Mouse (Mus musculus) hindbrain, embryonic 13.5 days (tissue): ENCODE results near the gene Rec114. TPM values are rescaled to one million over a fixed set of nuclear protein-coding genes. Genes with fewer than 3 reads are reported as not detected.

Experiments used
- ATAC-seq: fragments of 200-750 bp; cut with Nextera tagmentation; 2 replicates; pipeline ENCODE4 v1.8.0; 2017; ENCODE audit warnings: moderate TSS enrichment; ENCODE audit not compliant: low FRiP score
- H3K27ac ChIP-seq: fragments of 300-500 bp; sonication (generic); 2 replicates; pipeline ENCODE4 v1.5.1; 2015; ENCODE audit warnings: inconsistent platforms, mild to moderate bottlenecking, moderate library complexity
- H3K27me3 ChIP-seq: fragments of 300-500 bp; sonication (generic); 2 replicates; pipeline ENCODE4 v1.6.1; 2015; ENCODE audit warnings: mild to moderate bottlenecking, inconsistent platforms
- H3K36me3 ChIP-seq: fragments of 300-500 bp; sonication (generic); 2 replicates; pipeline ENCODE4 v1.6.1; 2015; ENCODE audit warnings: mild to moderate bottlenecking, inconsistent platforms
- H3K4me1 ChIP-seq: fragments of 300-500 bp; sonication (generic); replicated peaks from 2 replicates; pipeline ENCODE4 v1.6.1; 2015; ENCODE audit warnings: inconsistent platforms
- H3K4me2 ChIP-seq: fragments of 300-500 bp; sonication (generic); 2 replicates; pipeline ENCODE4 v1.6.1; 2015; ENCODE audit warnings: inconsistent platforms, mild to moderate bottlenecking, moderate library complexity
- H3K4me3 ChIP-seq: fragments of 300-500 bp; sonication (generic); 2 replicates; pipeline ENCODE4 v1.5.1; 2015; ENCODE audit warnings: mild to moderate bottlenecking, inconsistent platforms
- H3K9ac ChIP-seq: fragments of 300-500 bp; sonication (generic); 2 replicates; pipeline ENCODE4 v1.6.1; 2015; ENCODE audit warnings: mild to moderate bottlenecking, inconsistent platforms
- H3K9me3 ChIP-seq: fragments of 300-500 bp; sonication (generic); 2 replicates; pipeline ENCODE4 v1.6.1; 2016; ENCODE audit warnings: inconsistent platforms
- WGBS: fragments of 180-500 bp; shearing (Covaris S2); methylation state at CpG from one replicate; pipeline ENCODE4 v1.1.7; 2015; 5-methylcytosine and 5-hydroxymethylcytosine counted together
- polyA plus RNA-seq: library from polyadenylated mRNA; unstranded; fragments of >200 nt; fragmentation: Nextera tagmentation; extraction: Ambion mirVana; gene quantifications from 2 replicates; pipeline ENCODE4 v1.2.1, GENCODE M21; 2015

The Rec114 gene
- 1.3 and 1.5 TPM in 2 replicates for polyA plus RNA-seq

GRCm38 (mm10) chr9:58743702-58744248 is at the start of gene Rec114:
Gene Rec114, minus strand, starts transcription at chr9:58743964.
- H3K4me3 ChIP-seq, result no peak within 1 kb of the TSS
- no peak within 1 kb of the TSS for H3K27ac ChIP-seq
- no peaks in the 10 kb centered on the region for H3K27me3 ChIP-seq
- 85% methylated on average over 3 of the region's 3 CpGs for WGBS
- ATAC-seq, result no peak
- H3K36me3 ChIP-seq, result no peaks in the 10 kb centered on the region
- H3K4me2 ChIP-seq, result no peak within 1 kb of the TSS
- H3K4me1 ChIP-seq, result peaks cover 12% of the 10 kb centered on the region
- no peaks in the 10 kb centered on the region for H3K9me3 ChIP-seq
- no peak within 1 kb of the TSS for H3K9ac ChIP-seq

GRCm38 (mm10) chr9:58789476-58789875 is 45.7 kb upstream of the Rec114 start:
- no peak overlapping the region for H3K4me3 ChIP-seq
- ATAC-seq, result no peak
- H3K27me3 ChIP-seq, result no peaks in the 10 kb centered on the region
- no peak overlapping the region for H3K9ac ChIP-seq
- no peak overlapping the region for H3K27ac ChIP-seq
- peaks cover 4% of the 10 kb centered on the region for H3K4me1 ChIP-seq
- no peak overlapping the region for H3K4me2 ChIP-seq
- no peaks in the 10 kb centered on the region for H3K36me3 ChIP-seq
- WGBS, result 72% methylated on average over 3 of the region's 3 CpGs
- no peaks in the 10 kb centered on the region for H3K9me3 ChIP-seq

GRCm38 (mm10) chr9:58775363-58775762 is 31.6 kb upstream of the Rec114 start:
- ATAC-seq, result no peak
- H3K4me1 ChIP-seq, result no peaks in the 10 kb centered on the region
- no peak overlapping the region for H3K27ac ChIP-seq
- H3K36me3 ChIP-seq, result no peaks in the 10 kb centered on the region
- no peak overlapping the region for H3K9ac ChIP-seq
- no peak overlapping the region for H3K4me3 ChIP-seq
- H3K9me3 ChIP-seq, result no peaks in the 10 kb centered on the region
- WGBS, result 16% methylated on average over 2 of the region's 2 CpGs
- H3K4me2 ChIP-seq, result no peak overlapping the region
- no peaks in the 10 kb centered on the region for H3K27me3 ChIP-seq

- no peaks in the 10 kb centered on the region for H3K36me3 ChIP-seq
- ATAC-seq, result no peak
- no peaks in the 10 kb centered on the region for H3K27me3 ChIP-seq
- no peak overlapping the region for H3K27ac ChIP-seq
- H3K4me3 ChIP-seq, result no peak overlapping the region
- H3K9ac ChIP-seq, result no peak overlapping the region
- no peaks in the 10 kb centered on the region for H3K9me3 ChIP-seq
- no peak overlapping the region for H3K4me2 ChIP-seq
- 58% methylated on average over 3 of the region's 3 CpGs for WGBS
- peaks cover 5% of the 10 kb centered on the region for H3K4me1 ChIP-seq
These were observed 31.0 kb upstream of the Rec114 start for GRCm38 (mm10) chr9:58774761-58775160.

- Histone ChIP-seq H3K4me3 (no peak overlapping the region), H3K27me3 (no peaks in the 10 kb centered on the region), H3K27ac (no peak overlapping the region), H3K9me3 (no peaks in the 10 kb centered on the region), H3K36me3 (no peaks in the 10 kb centered on the region), H3K9ac (no peak overlapping the region), H3K4me2 (no peak overlapping the region), H3K4me1 (peaks cover 13% of the 10 kb centered on the region)
- no peak for ATAC-seq
- 60% methylated on average over 12 of the region's 12 CpGs for WGBS
These were observed 26.2 kb upstream of the Rec114 start for GRCm38 (mm10) chr9:58769943-58770342.

GRCm38 (mm10) chr9:58766959-58767955 is 23.5 kb upstream of the Rec114 start:
- Histone ChIP-seq H3K4me2 (no peak overlapping the region), H3K27ac (no peak overlapping the region), H3K27me3 (no peaks in the 10 kb centered on the region), H3K9ac (no peak overlapping the region), H3K4me1 (peaks cover 16% of the 10 kb centered on the region), H3K36me3 (no peaks in the 10 kb centered on the region), H3K4me3 (no peak overlapping the region), H3K9me3 (no peaks in the 10 kb centered on the region)
- ATAC-seq, result peak; percentile 96
- WGBS, result 73% methylated on average over 17 of the region's 17 CpGs

GRCm38 (mm10) chr9:58764354-58764753 is 20.6 kb upstream of the Rec114 start:
- ATAC-seq, result no peak
- 72% methylated on average over 5 of the region's 5 CpGs for WGBS
- Histone ChIP-seq H3K9ac (no peak overlapping the region), H3K4me3 (no peak overlapping the region), H3K27ac (no peak overlapping the region), H3K36me3 (no peaks in the 10 kb centered on the region), H3K9me3 (no peaks in the 10 kb centered on the region), H3K4me2 (no peak overlapping the region), H3K27me3 (no peaks in the 10 kb centered on the region), H3K4me1 (peaks cover 7% of the 10 kb centered on the region)

- Histone ChIP-seq H3K36me3 (no peaks in the 10 kb centered on the region), H3K9me3 (no peaks in the 10 kb centered on the region), H3K9ac (no peak overlapping the region), H3K4me1 (0 out of 2 replicates have a peak, but pooled peaks cover 4% of the 10 kb centered on the region), H3K4me2 (no peak overlapping the region), H3K4me3 (no peak overlapping the region), H3K27me3 (no peaks in the 10 kb centered on the region), H3K27ac (no peak overlapping the region)
- 92% methylated on average over 4 of the region's 4 CpGs for WGBS
- no peak for ATAC-seq
These were observed 19.4 kb upstream of the Rec114 start for GRCm38 (mm10) chr9:58763114-58763513.

- 51% methylated on average over 2 of the region's 2 CpGs for WGBS
- Histone ChIP-seq H3K4me3 (no peak overlapping the region), H3K4me2 (no peak overlapping the region), H3K4me1 (0 out of 2 replicates have a peak, but pooled peaks cover 4% of the 10 kb centered on the region), H3K9me3 (no peaks in the 10 kb centered on the region), H3K27me3 (no peaks in the 10 kb centered on the region), H3K36me3 (no peaks in the 10 kb centered on the region), H3K27ac (no peak overlapping the region), H3K9ac (no peak overlapping the region)
- ATAC-seq, result no peak
These were observed 18.3 kb upstream of the Rec114 start for GRCm38 (mm10) chr9:58762086-58762485.

GRCm38 (mm10) chr9:58758754-58759153 is 15.0 kb upstream of the Rec114 start:
- Histone ChIP-seq H3K9me3 (no peaks in the 10 kb centered on the region), H3K27ac (no peak overlapping the region), H3K36me3 (no peaks in the 10 kb centered on the region), H3K4me2 (no peak overlapping the region), H3K4me1 (no peaks in the 10 kb centered on the region; the same call in 1 of the 2 replicates), H3K27me3 (no peaks in the 10 kb centered on the region), H3K4me3 (no peak overlapping the region), H3K9ac (no peak overlapping the region)
- 89% methylated on average over 7 of the region's 7 CpGs for WGBS
- ATAC-seq, result no peak

GRCm38 (mm10) chr9:58756371-58757132 is 12.8 kb upstream of the Rec114 start:
- H3K27me3 ChIP-seq, result no peaks in the 10 kb centered on the region
- no peak overlapping the region for H3K4me2 ChIP-seq
- WGBS, result 79% methylated on average over 12 of the region's 12 CpGs
- no peak for ATAC-seq
- no peak overlapping the region for H3K9ac ChIP-seq
- H3K4me3 ChIP-seq, result no peak overlapping the region
- H3K4me1 ChIP-seq, result no peaks in the 10 kb centered on the region; the same call in 1 of the 2 replicates
- H3K27ac ChIP-seq, result no peak overlapping the region
- no peaks in the 10 kb centered on the region for H3K36me3 ChIP-seq
- no peaks in the 10 kb centered on the region for H3K9me3 ChIP-seq

GRCm38 (mm10) chr9:58753606-58754005 is 9.8 kb upstream of the Rec114 start:
- no peak overlapping the region for H3K4me2 ChIP-seq
- no peaks in the 10 kb centered on the region for H3K36me3 ChIP-seq

More at GRCm38 (mm10) chr9:58753606-58754005, 9.8 kb upstream of the Rec114 start:
- H3K9me3 ChIP-seq, result no peaks in the 10 kb centered on the region
- WGBS, result 79% methylated on average over 1 of the region's 1 CpGs
- no peak overlapping the region for H3K9ac ChIP-seq
- ATAC-seq, result no peak
- no peaks in the 10 kb centered on the region; the same call in 1 of the 2 replicates for H3K4me1 ChIP-seq
- no peak overlapping the region for H3K4me3 ChIP-seq
- H3K27me3 ChIP-seq, result no peaks in the 10 kb centered on the region
- H3K27ac ChIP-seq, result no peak overlapping the region
